Mouse (Mus musculus) liver, embryonic 11.5 days (tissue): ENCODE data around the gene Hccs. TPM values are rescaled to one million over a fixed set of nuclear protein-coding genes. Genes with fewer than 3 reads are reported as not detected.
A peak's percentile ranks its signal among the peaks of the same experiment; 100 is the strongest.

Experiments used
- ATAC-seq: fragments of 200-750 bp; cut with Nextera tagmentation; replicated peaks from 2 replicates; pipeline ENCODE4 v1.8.0; 2017; ENCODE audit warnings: moderate number of reproducible peaks, mild to moderate bottlenecking, moderate TSS enrichment, moderate library complexity; ENCODE audit not compliant: low FRiP score
- DNase-seq: peaks from one replicate; pipeline ENCODE4 v3.0.0-alpha.2; 2017; ENCODE audit warnings: low spot score
- H3K27ac ChIP-seq: fragments of 300-500 bp; sonication (generic); 2 replicates; pipeline ENCODE4 v1.5.1; 2014; ENCODE audit warnings: mild to moderate bottlenecking, low read depth, low read length, control low read depth
- H3K27me3 ChIP-seq: fragments of 300-500 bp; sonication (generic); replicated peaks from 2 replicates; pipeline ENCODE4 v1.6.1; 2014; ENCODE audit warnings: low read length, mixed read lengths; ENCODE audit not compliant: control insufficient read depth, insufficient read depth
- H3K36me3 ChIP-seq: fragments of 300-500 bp; sonication (generic); 2 replicates; pipeline ENCODE4 v1.6.1; 2014; ENCODE audit warnings: mild to moderate bottlenecking, low read length, moderate library complexity, mixed read lengths; ENCODE audit not compliant: control insufficient read depth, insufficient read depth
- H3K4me1 ChIP-seq: fragments of 300-500 bp; sonication (generic); replicated peaks from 2 replicates; pipeline ENCODE4 v1.6.1; 2014; ENCODE audit warnings: low read length, mixed read lengths; ENCODE audit not compliant: control insufficient read depth, insufficient read depth
- H3K4me2 ChIP-seq: fragments of 300-500 bp; sonication (generic); 2 replicates; pipeline ENCODE4 v1.6.1; 2014; ENCODE audit warnings: mild to moderate bottlenecking, control low read depth, moderate library complexity
- H3K4me3 ChIP-seq: fragments of 300-500 bp; sonication (generic); 2 replicates; pipeline ENCODE4 v1.5.1; 2014; ENCODE audit warnings: low read depth, low read length, control low read depth
- H3K9ac ChIP-seq: fragments of 300-500 bp; sonication (generic); 2 replicates; pipeline ENCODE4 v1.6.1; 2014; ENCODE audit warnings: low read depth, low read length, control low read depth
- H3K9me3 ChIP-seq: fragments of 300-500 bp; sonication (generic); 2 replicates; pipeline ENCODE4 v1.6.1; 2016; ENCODE audit warnings: low read length, inconsistent platforms, mixed read lengths; ENCODE audit not compliant: control insufficient read depth
- WGBS: fragments of 180-500 bp; shearing (Covaris S2); extraction: QIAGEN DNeasy Blood & Tissue Kit; methylation state at CpG from one replicate; pipeline ENCODE4 v1.1.7; 2014; 5-methylcytosine and 5-hydroxymethylcytosine counted together
- polyA plus RNA-seq: library from polyadenylated mRNA; unstranded; fragments of >200 nt; fragmentation: Nextera tagmentation; extraction: Ambion mirVana; gene quantifications from 2 replicates; pipeline ENCODE4 v1.2.1, GENCODE M21; 2014

The Hccs gene
- polyA plus RNA-seq, 1 experiment from 2014 or later = 33.5 TPM

DNA sequence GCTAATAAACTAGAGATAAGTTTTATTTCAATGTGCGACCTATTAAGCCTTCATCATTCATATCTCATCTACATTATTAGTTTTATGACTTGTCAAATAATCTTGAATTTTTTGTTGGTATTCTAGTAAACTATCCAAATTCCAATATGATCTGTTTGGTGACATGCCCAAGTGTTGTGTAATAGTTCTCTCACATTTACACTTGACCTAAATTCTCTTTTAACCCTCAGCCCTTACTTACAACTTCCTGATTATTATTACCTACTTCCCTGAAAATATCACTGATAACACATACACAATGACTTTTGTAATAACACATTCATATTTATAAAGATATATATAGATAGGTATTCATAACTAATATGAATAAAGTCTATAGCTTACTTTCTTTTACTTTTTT is 64.3 kb downstream of the Hccs start:
- no peak overlapping the region for H3K9ac ChIP-seq
- no peaks in the 10 kb centered on the region for H3K9me3 ChIP-seq
- DNase-seq (no peak), ATAC-seq (no peak)
- H3K36me3 ChIP-seq = no peaks in the 10 kb centered on the region
- no peak overlapping the region for H3K4me3 ChIP-seq
- no peaks in the 10 kb centered on the region for H3K4me1 ChIP-seq
- 0 out of 2 replicates have a peak, but pooled peaks cover 5% of the 10 kb centered on the region for H3K27me3 ChIP-seq
- H3K27ac ChIP-seq = no peak overlapping the region
- H3K4me2 ChIP-seq = no peak overlapping the region
- 75% methylated on average over 1 of the region's 1 CpGs for WGBS

DNA sequence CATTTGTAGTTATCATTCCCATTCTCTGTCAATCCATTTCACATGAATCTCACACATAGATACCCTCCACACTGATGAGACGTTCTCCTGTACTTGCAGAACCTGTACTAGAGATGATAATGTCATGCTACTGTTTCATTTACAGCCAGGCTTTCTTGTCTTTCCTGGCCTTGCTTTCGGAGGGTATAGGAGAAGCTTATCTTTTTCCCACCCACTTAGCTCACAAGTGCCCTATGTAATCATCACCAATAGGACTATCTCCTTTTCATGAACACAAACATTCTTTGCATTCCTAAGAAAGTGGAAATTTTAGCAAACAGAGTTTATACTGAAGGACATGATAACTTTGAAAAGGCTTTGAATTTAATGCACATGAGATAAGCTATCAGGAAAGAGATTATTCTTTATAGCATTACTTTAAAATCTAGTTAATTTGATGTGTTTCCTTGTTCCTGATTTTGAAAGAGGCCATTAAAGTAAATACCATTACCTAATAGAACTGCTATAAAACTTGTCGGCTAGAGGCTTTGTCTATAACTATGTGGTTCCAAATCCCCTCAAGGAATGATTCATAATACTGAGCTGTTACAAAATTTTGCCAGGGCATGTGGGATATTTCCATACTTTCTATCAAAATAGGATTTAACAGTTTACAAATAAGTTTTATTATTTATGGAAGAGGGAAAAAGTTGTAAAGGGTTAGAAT is 97.7 kb downstream of the Hccs start:
- H3K9me3 ChIP-seq = no peaks in the 10 kb centered on the region
- no peak overlapping the region for H3K27ac ChIP-seq

DNA sequence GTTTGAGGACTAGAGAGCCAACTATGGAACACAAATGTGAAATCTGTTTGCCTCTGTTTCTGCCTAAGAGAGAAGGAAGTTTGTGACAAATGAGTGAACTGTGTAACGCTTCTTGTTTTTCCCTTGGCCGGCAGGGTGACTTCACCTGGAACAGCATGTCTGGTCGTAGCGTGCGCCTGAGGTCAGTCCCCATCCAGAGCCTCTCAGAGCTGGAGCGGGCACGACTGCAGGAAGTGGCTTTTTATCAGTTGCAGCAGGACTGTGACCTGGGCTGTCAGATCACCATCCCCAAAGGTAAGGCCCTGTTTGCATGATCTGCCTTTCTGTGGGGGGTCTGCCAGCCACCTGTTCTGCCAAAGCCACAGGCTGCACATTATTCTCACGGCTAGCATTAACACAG is 100.1 kb downstream of the Hccs start:
- 0 out of 2 replicates have a peak, but pooled peaks have one; percentile 45 for ATAC-seq
- peak overlapping the region; percentile 27; the same call in 1 of the 2 replicates for H3K4me2 ChIP-seq
- DNase-seq = no peak

More for the DNA sequence above, 97.7 kb downstream of the Hccs start:
- WGBS = 43% methylated on average over 3 of the region's 3 CpGs
- Histone ChIP-seq H3K27me3 (no peaks in the 10 kb centered on the region; the same call in 1 of the 2 replicates), H3K4me1 (no peaks in the 10 kb centered on the region), H3K9ac (no peak overlapping the region), H3K4me2 (no peak overlapping the region), H3K4me3 (no peak overlapping the region), H3K36me3 (no peaks in the 10 kb centered on the region)
- ATAC-seq (no peak), DNase-seq (no peak)

DNA sequence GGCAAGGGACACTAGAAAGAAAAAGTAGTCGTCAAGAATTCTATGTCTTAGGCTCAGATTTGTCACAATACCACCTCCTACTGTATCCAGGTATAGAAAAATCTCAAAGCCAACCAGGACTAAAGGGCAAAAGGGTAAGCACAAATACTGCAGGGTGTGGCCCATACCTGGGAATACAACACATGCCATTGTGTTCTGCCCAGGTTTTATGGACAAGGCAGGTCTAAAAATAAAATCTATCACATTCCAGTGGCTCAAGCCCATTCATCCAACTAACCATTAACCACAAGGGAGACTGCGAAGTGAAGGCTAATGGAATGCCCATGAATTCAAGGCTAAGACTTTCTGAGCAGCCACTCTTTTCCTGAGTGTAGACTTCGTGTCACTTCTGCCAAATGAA is 110.2 kb downstream of the Hccs start:
- H3K27me3 ChIP-seq = 0 out of 2 replicates have a peak, but pooled peaks cover 3% of the 10 kb centered on the region
- H3K36me3 ChIP-seq = no peaks in the 10 kb centered on the region
- no peaks in the 10 kb centered on the region for H3K4me1 ChIP-seq
- H3K9ac ChIP-seq = no peak overlapping the region
- WGBS = 77% methylated on average over 3 of the region's 3 CpGs
- no peak overlapping the region for H3K27ac ChIP-seq
- no peak overlapping the region for H3K4me3 ChIP-seq
- DNase-seq (no peak), ATAC-seq (no peak)
- no peaks in the 10 kb centered on the region for H3K9me3 ChIP-seq
- H3K4me2 ChIP-seq = no peak overlapping the region

More for the DNA sequence above, 100.1 kb downstream of the Hccs start:
- Histone ChIP-seq H3K27ac (no peak overlapping the region), H3K27me3 (no peaks in the 10 kb centered on the region; the same call in 1 of the 2 replicates), H3K4me3 (no peak overlapping the region), H3K9ac (no peak overlapping the region), H3K36me3 (no peaks in the 10 kb centered on the region), H3K4me1 (no peaks in the 10 kb centered on the region), H3K9me3 (no peaks in the 10 kb centered on the region)
- 39% methylated on average over 8 of the region's 8 CpGs for WGBS

Other genes starting within 250 kb of the Hccs start
- gene Amelx, start 133.2 kb downstream of the Hccs start, polyA plus RNA-seq = not detected in 2 replicates